Mouse (Mus musculus) c-Kit-positive CD71-negative TER-119-negative erythroid progenitor cells, embryonic 14.5 days (primary cell): ENCODE data around the gene Prl8a6.

Experiments used
- DNase-seq: peaks from one replicate; pipeline ENCODE4 v3.0.0-alpha.2; 2013; ENCODE audit warnings: low read depth

Gene Prl8a6

DNA sequence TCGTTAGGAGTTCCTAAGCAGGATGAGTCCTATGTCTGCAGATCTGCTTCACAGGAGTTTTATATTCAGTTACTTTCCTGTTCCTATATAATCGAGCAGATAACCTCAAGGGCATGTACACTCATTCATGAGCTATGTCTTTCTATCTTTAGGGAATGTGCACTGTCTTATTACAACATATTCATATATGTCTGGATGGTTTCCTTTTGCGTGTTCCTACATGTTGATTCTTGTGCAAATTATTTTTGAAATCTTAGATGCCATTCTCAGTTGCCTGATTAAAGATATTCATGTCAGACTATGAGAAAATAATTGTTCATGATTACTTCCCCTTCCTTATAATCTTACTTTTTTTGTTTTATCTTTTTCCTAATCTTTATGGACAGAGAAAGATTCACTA lies at the start of gene Prl8a6:
Gene Prl8a6 (minus strand): TSS at position 101 of the 400 bp plus-strand sequence.
- no peak for DNase-seq

DNA sequence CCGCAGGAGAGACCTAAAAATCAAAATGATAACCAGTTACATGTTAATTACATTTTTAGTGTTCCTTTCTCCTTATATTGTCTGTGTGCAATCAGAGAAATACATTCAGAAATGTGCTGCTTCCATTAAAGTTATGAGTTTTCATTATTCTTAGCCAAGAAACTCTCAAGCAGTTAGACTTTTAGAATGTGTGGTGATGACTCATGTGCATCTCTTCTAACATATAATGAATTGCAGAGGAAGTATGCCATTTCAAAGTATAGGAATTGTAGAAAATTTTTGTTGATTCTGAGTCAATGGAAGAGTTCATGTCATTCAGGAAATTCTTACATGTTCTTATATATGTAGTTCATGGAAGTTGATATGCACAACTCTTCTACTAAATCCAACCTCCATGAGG lies 5.3 kb downstream of the Prl8a6 start:
- DNase-seq = no peak

DNA sequence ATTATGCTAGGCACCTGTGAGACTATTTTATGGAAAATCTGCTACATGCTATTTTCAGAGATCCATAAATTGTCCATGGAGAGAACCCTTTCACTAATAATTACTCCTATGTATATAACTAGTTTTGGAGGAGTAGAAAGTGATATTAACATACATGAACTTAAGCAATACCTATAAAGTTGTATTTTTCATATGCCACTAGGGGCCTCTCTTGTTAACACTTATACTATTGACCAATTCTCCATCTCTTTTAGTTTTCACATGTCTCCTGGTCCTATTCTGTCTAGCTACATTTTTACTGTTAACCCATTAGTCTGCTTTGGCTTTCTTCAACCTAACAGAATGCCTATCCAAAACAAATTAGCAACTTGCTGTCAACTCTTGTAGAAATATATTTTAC lies 24.8 kb downstream of the Prl8a6 start:
- no peak for DNase-seq

DNA sequence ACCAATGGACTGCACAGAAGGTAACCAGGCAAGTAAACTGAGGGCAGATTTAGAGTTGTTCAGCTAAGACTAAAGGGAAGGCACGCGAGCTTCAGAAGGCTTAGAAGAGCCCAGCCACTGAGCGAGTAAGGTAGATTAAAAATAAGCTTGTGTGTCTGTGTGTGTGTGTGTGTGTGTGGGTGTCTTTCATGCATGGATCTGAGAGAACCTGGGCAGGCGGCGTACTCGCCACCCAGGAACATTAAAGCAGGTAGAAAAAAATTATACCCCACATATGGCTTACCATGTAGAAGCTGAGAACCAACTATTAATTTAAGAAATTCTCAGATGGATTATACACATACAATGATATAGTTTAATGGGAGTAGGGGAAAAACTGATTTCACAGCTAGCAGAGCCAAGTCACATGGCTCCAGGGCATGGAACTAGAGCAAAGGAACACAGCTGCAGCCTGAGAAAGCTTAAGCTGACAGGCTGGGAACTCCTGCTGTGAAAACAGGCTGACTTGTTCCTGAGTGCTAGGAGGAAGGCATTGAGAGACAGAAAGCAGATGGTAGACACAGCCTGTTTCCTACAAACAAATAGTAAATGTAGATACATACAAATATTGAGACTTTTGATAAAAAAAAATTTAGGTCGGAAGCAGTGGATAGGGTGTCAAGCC lies 39.3 kb downstream of the Prl8a6 start:
- no peak for DNase-seq

DNA sequence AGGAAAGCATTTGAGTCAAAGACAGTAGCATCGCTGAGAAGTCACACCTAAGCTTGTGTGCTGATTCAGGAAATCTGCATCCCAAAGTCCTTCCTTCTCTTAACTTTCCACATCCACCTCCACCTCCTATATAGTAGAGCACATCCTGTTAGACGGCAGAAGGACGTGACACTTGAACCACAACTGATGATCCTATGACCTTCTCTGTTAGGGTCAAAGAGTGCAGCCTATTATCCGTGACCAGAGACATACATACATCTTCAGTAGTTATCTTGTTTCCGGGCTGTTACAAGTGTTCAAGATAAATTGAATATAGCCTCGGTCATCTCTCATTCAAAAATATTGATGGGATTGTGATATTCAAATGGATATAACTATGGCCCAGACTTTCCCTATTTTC lies 47.7 kb downstream of the Prl8a6 start, which contains the start of gene Prl2b1:
Gene Prl2b1 (minus strand): TSS at position 101 of the 400 bp plus-strand sequence.
- no peak for DNase-seq
